Mouse (Mus musculus): ENCODE measurements around the gene Gna11. TPM values are rescaled to one million over a fixed set of nuclear protein-coding genes. Genes with fewer than 3 reads are reported as not detected.

The Gna11 gene
- polyA plus RNA-seq, 1 experiment from 2014 or later: 68.7 TPM

- Histone ChIP-seq H3K4me1 (replicated peaks; ENCODE audit: control insufficient read depth, insufficient read depth, low read length) (peaks cover 21% of the 10 kb centered on the region), H3K4me3 (ENCODE audit: low read length) (no peak overlapping the region), H3K9me3 (ENCODE audit: control insufficient read depth, low read length) (no peaks in the 10 kb centered on the region), H3K27ac (ENCODE audit: low read length) (no peak overlapping the region), H3K36me3 (ENCODE audit: control insufficient read depth, insufficient read depth, low read length) (peaks cover 7% of the 10 kb centered on the region; the same call in 1 of the 2 replicates), H3K27me3 (ENCODE audit: control insufficient read depth, insufficient read depth, low read depth, low read length) (no peaks in the 10 kb centered on the region), H3K9ac (ENCODE audit: low read length) (no peak overlapping the region), H3K4me2 (ENCODE audit: low read depth, low read length) (no peak overlapping the region)
- ATAC-seq (ENCODE audit: low read depth): no peak
- 69% methylated on average over 3 of the region's 3 CpGs for WGBS
Measured at GRCm38 (mm10) chr10:81538321-81539048, 6.5 kb downstream of the Gna11 start.

GRCm38 (mm10) chr10:81537429-81537828 is 7.6 kb downstream of the Gna11 start:
- no peak overlapping the region for H3K9ac ChIP-seq (ENCODE audit: low read length)
- WGBS: 79% methylated on average over 2 of the region's 2 CpGs
- H3K4me3 ChIP-seq (ENCODE audit: low read length): no peak overlapping the region
- ATAC-seq (ENCODE audit: low read depth): no peak
- no peak overlapping the region for H3K4me2 ChIP-seq (ENCODE audit: low read depth, low read length)
- no peaks in the 10 kb centered on the region for H3K27me3 ChIP-seq (ENCODE audit: control insufficient read depth, insufficient read depth, low read depth, low read length)
- H3K4me1 ChIP-seq (replicated peaks; ENCODE audit: control insufficient read depth, insufficient read depth, low read length): peaks cover 11% of the 10 kb centered on the region
- H3K9me3 ChIP-seq (ENCODE audit: control insufficient read depth, low read length): no peaks in the 10 kb centered on the region
- no peak overlapping the region for H3K27ac ChIP-seq (ENCODE audit: low read length)
- H3K36me3 ChIP-seq (ENCODE audit: control insufficient read depth, insufficient read depth, low read length): peaks cover 15% of the 10 kb centered on the region

GRCm38 (mm10) chr10:81536734-81537133 is 8.3 kb downstream of the Gna11 start:
- Histone ChIP-seq H3K9ac (ENCODE audit: low read length) (no peak overlapping the region), H3K9me3 (ENCODE audit: control insufficient read depth, low read length) (no peaks in the 10 kb centered on the region), H3K36me3 (ENCODE audit: control insufficient read depth, insufficient read depth, low read length) (peaks cover 20% of the 10 kb centered on the region), H3K4me3 (ENCODE audit: low read length) (no peak overlapping the region), H3K27me3 (ENCODE audit: control insufficient read depth, insufficient read depth, low read depth, low read length) (no peaks in the 10 kb centered on the region), H3K4me2 (ENCODE audit: low read depth, low read length) (no peak overlapping the region), H3K4me1 (replicated peaks; ENCODE audit: control insufficient read depth, insufficient read depth, low read length) (peaks cover 4% of the 10 kb centered on the region; the same call in 1 of the 2 replicates), H3K27ac (ENCODE audit: low read length) (no peak overlapping the region)
- 76% methylated on average over 6 of the region's 6 CpGs for whole genome bisulfite sequencing
- no peak for ATAC-seq (ENCODE audit: low read depth)

- peak; percentile 29 for ATAC-seq (ENCODE audit: low read depth)
- H3K4me2 ChIP-seq (ENCODE audit: low read depth, low read length): no peak overlapping the region
- H3K27me3 ChIP-seq (ENCODE audit: control insufficient read depth, insufficient read depth, low read depth, low read length): no peaks in the 10 kb centered on the region
- no peak overlapping the region for H3K9ac ChIP-seq (ENCODE audit: low read length)
- H3K4me1 ChIP-seq (replicated peaks; ENCODE audit: control insufficient read depth, insufficient read depth, low read length): no peaks in the 10 kb centered on the region
- H3K27ac ChIP-seq (ENCODE audit: low read length): no peak overlapping the region
- H3K36me3 ChIP-seq (ENCODE audit: control insufficient read depth, insufficient read depth, low read length): peaks cover 29% of the 10 kb centered on the region
- no peak overlapping the region for H3K4me3 ChIP-seq (ENCODE audit: low read length)
- H3K9me3 ChIP-seq (ENCODE audit: control insufficient read depth, low read length): no peaks in the 10 kb centered on the region
- WGBS: 57% methylated on average over 16 of the region's 16 CpGs
Measured at GRCm38 (mm10) chr10:81534826-81535225, 10.2 kb downstream of the Gna11 start.

GRCm38 (mm10) chr10:81526779-81527178 is 18.2 kb downstream of the Gna11 start:
- Histone ChIP-seq H3K27me3 (ENCODE audit: control insufficient read depth, insufficient read depth, low read depth, low read length) (no peaks in the 10 kb centered on the region; the same call in 1 of the 2 replicates), H3K36me3 (ENCODE audit: control insufficient read depth, insufficient read depth, low read length) (peaks cover 18% of the 10 kb centered on the region), H3K27ac (ENCODE audit: low read length) (no peak overlapping the region), H3K4me1 (replicated peaks; ENCODE audit: control insufficient read depth, insufficient read depth, low read length) (peaks cover 7% of the 10 kb centered on the region; the same call in 1 of the 2 replicates), H3K4me3 (ENCODE audit: low read length) (no peak overlapping the region), H3K9me3 (ENCODE audit: control insufficient read depth, low read length) (no peaks in the 10 kb centered on the region), H3K9ac (ENCODE audit: low read length) (no peak overlapping the region), H3K4me2 (ENCODE audit: low read depth, low read length) (no peak overlapping the region)
- WGBS: 7% methylated on average over 14 of the region's 14 CpGs
- peak; percentile 41; the same call in 1 of the 2 replicates for ATAC-seq (ENCODE audit: low read depth)

GRCm38 (mm10) chr10:81525017-81525694 is 19.8 kb downstream of the Gna11 start:
- peaks cover 7% of the 10 kb centered on the region; the same call in 1 of the 2 replicates for H3K4me1 ChIP-seq (replicated peaks; ENCODE audit: control insufficient read depth, insufficient read depth, low read length)
- peaks cover 6% of the 10 kb centered on the region for H3K36me3 ChIP-seq (ENCODE audit: control insufficient read depth, insufficient read depth, low read length)
- no peak for ATAC-seq (ENCODE audit: low read depth)
- H3K9ac ChIP-seq (ENCODE audit: low read length): no peak overlapping the region
- no peaks in the 10 kb centered on the region for H3K9me3 ChIP-seq (ENCODE audit: control insufficient read depth, low read length)
- H3K4me3 ChIP-seq (ENCODE audit: low read length): no peak overlapping the region
- H3K27ac ChIP-seq (ENCODE audit: low read length): no peak overlapping the region
- H3K27me3 ChIP-seq (ENCODE audit: control insufficient read depth, insufficient read depth, low read depth, low read length): no peaks in the 10 kb centered on the region; the same call in 1 of the 2 replicates
- H3K4me2 ChIP-seq (ENCODE audit: low read depth, low read length): no peak overlapping the region
- 42% methylated on average over 12 of the region's 13 CpGs for WGBS

GRCm38 (mm10) chr10:81524051-81524605 is 20.9 kb downstream of the Gna11 start, which contains the start of gene Gna15:
Gene Gna15 (minus strand): TSS chr10:81524225.
- peak within 1 kb of the TSS; percentile 52; the same call in 1 of the 2 replicates for H3K27ac ChIP-seq (ENCODE audit: low read length)
- peaks cover 7% of the 10 kb centered on the region; the same call in 1 of the 2 replicates for H3K4me1 ChIP-seq (replicated peaks; ENCODE audit: control insufficient read depth, insufficient read depth, low read length)
- H3K4me2 ChIP-seq (ENCODE audit: low read depth, low read length): peak within 1 kb of the TSS; percentile 25; the same call in 1 of the 2 replicates
- H3K4me3 ChIP-seq (ENCODE audit: low read length): peak within 1 kb of the TSS; percentile 13; the same call in 1 of the 2 replicates
- WGBS: 8% methylated on average over 9 of the region's 9 CpGs
- no peaks in the 10 kb centered on the region; the same call in 1 of the 2 replicates for H3K27me3 ChIP-seq (ENCODE audit: control insufficient read depth, insufficient read depth, low read depth, low read length)
- no peaks in the 10 kb centered on the region for H3K9me3 ChIP-seq (ENCODE audit: control insufficient read depth, low read length)
- H3K9ac ChIP-seq (ENCODE audit: low read length): peak within 1 kb of the TSS; percentile 56
- H3K36me3 ChIP-seq (ENCODE audit: control insufficient read depth, insufficient read depth, low read length): no peaks in the 10 kb centered on the region; the same call in 1 of the 2 replicates
- ATAC-seq (ENCODE audit: low read depth): peak; percentile 39

GRCm38 (mm10) chr10:81523570-81523969 is 21.4 kb downstream of the Gna11 start:
- Histone ChIP-seq H3K27ac (ENCODE audit: low read length) (peak overlapping the region; percentile 52; the same call in 1 of the 2 replicates), H3K9ac (ENCODE audit: low read length) (peak overlapping the region; percentile 56), H3K36me3 (ENCODE audit: control insufficient read depth, insufficient read depth, low read length) (no peaks in the 10 kb centered on the region), H3K27me3 (ENCODE audit: control insufficient read depth, insufficient read depth, low read depth, low read length) (no peaks in the 10 kb centered on the region; the same call in 1 of the 2 replicates), H3K4me1 (replicated peaks; ENCODE audit: control insufficient read depth, insufficient read depth, low read length) (peaks cover 7% of the 10 kb centered on the region; the same call in 1 of the 2 replicates), H3K4me3 (ENCODE audit: low read length) (peak overlapping the region; percentile 13; the same call in 1 of the 2 replicates), H3K4me2 (ENCODE audit: low read depth, low read length) (peak overlapping the region; percentile 25; the same call in 1 of the 2 replicates), H3K9me3 (ENCODE audit: control insufficient read depth, low read length) (no peaks in the 10 kb centered on the region)
- ATAC-seq (ENCODE audit: low read depth): no peak
- 14% methylated on average over 19 of the region's 19 CpGs for WGBS

GRCm38 (mm10) chr10:81523142-81523541 is 21.8 kb downstream of the Gna11 start:
- Histone ChIP-seq H3K27ac (ENCODE audit: low read length) (no peak overlapping the region), H3K9me3 (ENCODE audit: control insufficient read depth, low read length) (no peaks in the 10 kb centered on the region), H3K9ac (ENCODE audit: low read length) (no peak overlapping the region), H3K4me3 (ENCODE audit: low read length) (peak overlapping the region; percentile 13; the same call in 1 of the 2 replicates), H3K4me2 (ENCODE audit: low read depth, low read length) (no peak overlapping the region), H3K27me3 (ENCODE audit: control insufficient read depth, insufficient read depth, low read depth, low read length) (no peaks in the 10 kb centered on the region; the same call in 1 of the 2 replicates), H3K4me1 (replicated peaks; ENCODE audit: control insufficient read depth, insufficient read depth, low read length) (peaks cover 7% of the 10 kb centered on the region; the same call in 1 of the 2 replicates), H3K36me3 (ENCODE audit: control insufficient read depth, insufficient read depth, low read length) (no peaks in the 10 kb centered on the region)
- WGBS: 76% methylated on average over 6 of the region's 6 CpGs
- ATAC-seq (ENCODE audit: low read depth): no peak

All from lung, embryonic 16.5 days (tissue).